Mouse (Mus musculus): ENCODE results near the gene Tuba4a. TPM values are rescaled to one million over a fixed set of nuclear protein-coding genes. Genes with fewer than 3 reads are reported as not detected.

The Tuba4a gene
- polyA plus RNA-seq (2012; rRNA removed), result 107 and 188 TPM in 2 replicates

DNA sequence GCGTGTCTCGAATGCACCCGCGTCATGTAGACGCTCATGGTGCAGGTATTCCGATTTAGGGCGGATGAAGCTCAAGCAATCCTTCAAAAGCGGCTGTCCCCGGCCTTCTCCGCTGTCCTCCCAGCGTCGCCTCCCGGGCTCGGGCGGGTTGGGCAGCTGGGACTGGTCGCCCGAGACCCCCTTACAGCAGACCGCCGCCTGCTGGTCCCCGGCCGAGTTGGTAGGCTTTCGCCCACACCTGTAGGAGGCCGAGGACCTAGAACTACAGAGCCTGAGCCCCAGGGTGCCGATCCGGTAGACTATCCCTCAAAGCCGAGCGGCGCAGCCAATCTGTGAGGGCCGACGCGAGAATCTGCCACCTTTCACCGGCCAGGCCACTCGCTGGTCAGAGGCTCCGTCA is at the start of gene Tuba4a:
Tuba4a (minus strand) TSS at position 335 of the 400 bp plus-strand sequence.
- H3K27ac ChIP-seq (ENCODE audit: insufficient read depth, low read depth, low read length), result peak within 1 kb of the TSS; percentile 69
- 3% methylated on average over 34 of the region's 34 CpGs for WGBS
- H3K4me1 ChIP-seq (ENCODE audit: control insufficient read depth, insufficient read depth, insufficient read length, low read length), result peaks cover 20% of the 10 kb centered on the region
- TF ChIP-seq POLR2A (IDR thresholded peaks at IDR 0.05; ENCODE audit: low read depth, low read length) (no peak), CTCF (IDR thresholded peaks at IDR 0.05; ENCODE audit: extremely low read depth, insufficient read length, insufficient replicate concordance, low read depth, low read length) (no peak)
- H3K4me3 ChIP-seq (ENCODE audit: low read depth, low read length), result peak within 1 kb of the TSS; percentile 85
- H3K36me3 ChIP-seq (ENCODE audit: control insufficient read depth, insufficient read depth, low read length), result peaks cover 21% of the 10 kb centered on the region
- H3K27me3 ChIP-seq (ENCODE audit: control insufficient read depth, insufficient read depth, low read length), result no peaks in the 10 kb centered on the region

DNA sequence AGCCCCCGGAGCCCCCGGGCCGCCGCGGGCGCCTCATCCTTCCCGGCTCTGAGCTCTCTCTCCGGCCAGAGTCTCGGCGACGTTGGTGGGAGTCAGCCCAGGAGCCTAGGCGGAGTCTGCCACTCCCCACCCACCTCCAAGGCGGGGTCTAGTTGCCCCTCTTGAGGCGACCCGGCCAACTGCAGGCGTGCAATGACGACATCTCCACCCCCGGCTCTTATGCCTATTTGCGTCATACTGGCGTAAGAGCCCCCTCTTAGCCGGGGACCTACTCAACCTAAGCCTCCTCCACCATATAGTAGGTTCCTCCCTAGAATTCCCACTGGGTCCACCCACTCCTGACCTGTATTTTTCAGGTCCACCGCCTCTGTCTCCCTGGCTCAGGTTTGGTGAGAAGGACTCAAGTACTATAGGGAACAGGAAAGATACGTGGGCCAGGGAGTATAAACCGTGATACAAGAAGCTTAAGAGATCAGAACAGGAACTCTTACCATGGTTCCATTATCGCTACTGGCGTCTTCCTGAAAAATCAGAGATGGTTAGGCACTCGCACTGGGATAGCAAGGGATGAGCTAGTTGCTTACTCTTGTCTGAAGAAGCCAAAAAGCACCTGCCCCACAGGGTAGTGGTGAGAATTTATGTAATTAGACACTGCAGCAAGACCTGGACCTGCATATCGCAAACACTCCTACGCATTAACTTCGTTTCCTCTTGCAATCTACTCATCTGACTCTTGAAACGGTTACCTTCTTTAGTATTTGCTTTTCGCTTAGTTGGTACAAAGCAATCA is 44.6 kb upstream of the Tuba4a start, which contains the start of gene Ptprn:
Ptprn (minus strand) TSS at position 412 of the 790 bp plus-strand sequence.
- no peak within 1 kb of the TSS for H3K4me3 ChIP-seq (ENCODE audit: low read depth, low read length)
- H3K36me3 ChIP-seq (ENCODE audit: control insufficient read depth, insufficient read depth, low read length), result no peaks in the 10 kb centered on the region
- WGBS, result 16% methylated on average over 32 of the region's 32 CpGs
- H3K27me3 ChIP-seq (ENCODE audit: control insufficient read depth, insufficient read depth, low read length), result peaks cover 19% of the 10 kb centered on the region
- no peaks in the 10 kb centered on the region for H3K4me1 ChIP-seq (ENCODE audit: control insufficient read depth, insufficient read depth, insufficient read length, low read length)
- H3K27ac ChIP-seq (ENCODE audit: insufficient read depth, low read depth, low read length), result no peak within 1 kb of the TSS
- TF ChIP-seq POLR2A (IDR thresholded peaks at IDR 0.05; ENCODE audit: low read depth, low read length), result no peak
- no peak for TF ChIP-seq CTCF (IDR thresholded peaks at IDR 0.05; ENCODE audit: extremely low read depth, insufficient read length, insufficient replicate concordance, low read depth, low read length)

GRCm38 (mm10) chr1:75262969-75263951 is 43.6 kb upstream of the Tuba4a start:
- Histone ChIP-seq H3K27me3 (ENCODE audit: control insufficient read depth, insufficient read depth, low read length) (peaks cover 19% of the 10 kb centered on the region), H3K4me3 (ENCODE audit: low read depth, low read length) (no peak overlapping the region), H3K36me3 (ENCODE audit: control insufficient read depth, insufficient read depth, low read length) (no peaks in the 10 kb centered on the region), H3K27ac (ENCODE audit: insufficient read depth, low read depth, low read length) (no peak overlapping the region), H3K4me1 (ENCODE audit: control insufficient read depth, insufficient read depth, insufficient read length, low read length) (no peaks in the 10 kb centered on the region)
- no peak for TF ChIP-seq POLR2A (IDR thresholded peaks at IDR 0.05; ENCODE audit: low read depth, low read length)
- TF ChIP-seq CTCF (IDR thresholded peaks at IDR 0.05; ENCODE audit: extremely low read depth, insufficient read length, insufficient replicate concordance, low read depth, low read length), result no peak
- 5% methylated on average over 40 of the region's 40 CpGs for WGBS

DNA sequence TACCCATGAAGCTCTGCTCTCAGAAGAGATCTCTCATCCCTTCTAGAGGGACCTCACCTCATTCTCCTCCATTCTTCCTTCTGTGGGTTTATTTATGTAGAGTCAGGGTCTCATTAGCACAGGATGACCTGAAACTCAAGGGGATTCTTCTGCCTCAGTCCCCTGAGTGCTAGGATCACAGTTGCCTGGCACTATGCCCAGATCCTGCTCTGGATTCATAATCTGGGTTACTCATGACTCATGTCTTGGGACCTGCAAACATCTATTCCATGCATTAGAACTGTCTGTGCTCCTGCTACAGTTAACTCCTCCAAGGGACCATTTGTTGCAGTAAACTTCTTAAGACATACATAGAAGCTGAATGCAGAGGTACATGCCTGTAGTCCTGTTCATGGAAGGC is 41.6 kb upstream of the Tuba4a start:
- Histone ChIP-seq H3K36me3 (ENCODE audit: control insufficient read depth, insufficient read depth, low read length) (no peaks in the 10 kb centered on the region), H3K4me3 (ENCODE audit: low read depth, low read length) (no peak overlapping the region), H3K27me3 (ENCODE audit: control insufficient read depth, insufficient read depth, low read length) (peaks cover 19% of the 10 kb centered on the region), H3K4me1 (ENCODE audit: control insufficient read depth, insufficient read depth, insufficient read length, low read length) (no peaks in the 10 kb centered on the region), H3K27ac (ENCODE audit: insufficient read depth, low read depth, low read length) (no peak overlapping the region)
- TF ChIP-seq CTCF (IDR thresholded peaks at IDR 0.05; ENCODE audit: extremely low read depth, insufficient read length, insufficient replicate concordance, low read depth, low read length) (no peak), POLR2A (IDR thresholded peaks at IDR 0.05; ENCODE audit: low read depth, low read length) (no peak)

DNA sequence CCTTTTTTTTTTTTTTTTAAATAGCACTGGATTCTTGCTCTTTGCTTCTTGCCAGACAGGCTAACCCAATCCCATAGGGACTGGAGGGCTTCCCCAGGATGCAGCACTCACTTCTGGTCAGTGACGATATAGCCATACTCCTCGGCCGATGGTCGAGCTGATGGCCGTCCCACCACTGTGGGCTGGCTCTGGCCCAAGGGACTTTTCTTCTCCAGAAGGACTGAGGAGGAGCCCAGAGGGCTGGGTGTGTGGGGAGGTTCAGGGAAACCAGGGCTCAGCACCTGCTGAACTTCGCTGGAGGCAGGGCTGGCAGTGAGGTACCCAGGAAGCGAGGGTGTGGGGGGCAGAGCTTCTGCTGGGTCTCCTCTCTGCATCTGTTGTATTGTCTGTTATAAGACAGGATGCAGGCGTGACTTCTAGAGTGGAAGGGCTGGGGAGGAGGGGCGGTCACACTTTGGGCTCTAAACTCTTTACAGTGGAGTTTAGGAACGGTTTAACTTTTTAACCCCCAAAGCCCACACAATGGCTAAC is 35.9 kb upstream of the Tuba4a start:
- Histone ChIP-seq H3K4me1 (ENCODE audit: control insufficient read depth, insufficient read depth, insufficient read length, low read length) (peaks cover 7% of the 10 kb centered on the region), H3K4me3 (ENCODE audit: low read depth, low read length) (no peak overlapping the region), H3K27ac (ENCODE audit: insufficient read depth, low read depth, low read length) (no peak overlapping the region), H3K27me3 (ENCODE audit: control insufficient read depth, insufficient read depth, low read length) (no peaks in the 10 kb centered on the region), H3K36me3 (ENCODE audit: control insufficient read depth, insufficient read depth, low read length) (no peaks in the 10 kb centered on the region)
- TF ChIP-seq POLR2A (IDR thresholded peaks at IDR 0.05; ENCODE audit: low read depth, low read length), result no peak
- TF ChIP-seq CTCF (IDR thresholded peaks at IDR 0.05; ENCODE audit: extremely low read depth, insufficient read length, insufficient replicate concordance, low read depth, low read length), result no peak
- WGBS, result 58% methylated on average over 10 of the region's 10 CpGs

- TF ChIP-seq POLR2A (IDR thresholded peaks at IDR 0.05; ENCODE audit: low read depth, low read length) (no peak), CTCF (IDR thresholded peaks at IDR 0.05; ENCODE audit: extremely low read depth, insufficient read length, insufficient replicate concordance, low read depth, low read length) (no peak)
- 72% methylated on average over 8 of the region's 8 CpGs for WGBS
- no peak overlapping the region for H3K27ac ChIP-seq (ENCODE audit: insufficient read depth, low read depth, low read length)
- H3K4me3 ChIP-seq (ENCODE audit: low read depth, low read length), result no peak overlapping the region
- H3K27me3 ChIP-seq (ENCODE audit: control insufficient read depth, insufficient read depth, low read length), result no peaks in the 10 kb centered on the region
- H3K4me1 ChIP-seq (ENCODE audit: control insufficient read depth, insufficient read depth, insufficient read length, low read length), result peaks cover 7% of the 10 kb centered on the region
- no peaks in the 10 kb centered on the region for H3K36me3 ChIP-seq (ENCODE audit: control insufficient read depth, insufficient read depth, low read length)
Measured at GRCm38 (mm10) chr1:75254625-75255013, 35.0 kb upstream of the Tuba4a start.
